Mouse (Mus musculus): Measurements from ENCODE around the gene Ell3. TPM values are rescaled to one million over a fixed set of nuclear protein-coding genes. Genes with fewer than 3 reads are reported as not detected.
A peak's percentile ranks its signal among the peaks of the same experiment; 100 is the strongest.

Ell3 gene
- total and polyA plus RNA-seq, 3 experiments, result not detected

DNA sequence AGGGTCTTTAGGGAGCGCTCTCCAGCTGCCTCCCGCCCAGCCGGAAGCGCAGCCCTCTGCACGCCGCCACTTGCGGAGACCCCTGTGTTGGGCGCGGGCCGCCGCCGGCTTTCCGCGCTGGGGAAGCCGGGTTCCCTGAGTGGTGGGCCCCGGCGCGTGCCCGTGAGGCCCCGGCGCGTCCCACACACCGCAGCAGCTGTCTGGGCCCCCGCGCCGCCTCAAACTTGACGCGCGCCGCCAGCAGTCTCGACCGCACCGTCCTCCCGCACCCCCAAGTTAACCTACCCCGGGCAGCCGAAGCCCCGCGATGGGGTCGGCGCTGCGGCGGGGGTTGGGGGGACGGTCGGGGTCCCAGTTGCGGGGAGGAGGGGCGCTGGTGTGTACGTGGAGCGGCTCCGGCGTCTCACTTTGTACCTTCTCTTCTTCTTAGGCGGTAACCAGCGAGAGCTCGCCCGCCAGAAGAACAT lies 5.5 kb upstream of the Ell3 start:
- 0 out of 2 replicates have a peak, but pooled peaks have one; percentile 27 for TF ChIP-seq UBTF (IDR thresholded peaks at IDR 0.05; ENCODE audit: borderline replicate concordance, insufficient read depth, low read depth, low read length)
- no peak for TF ChIP-seq E2F4 (IDR thresholded peaks at IDR 0.05; ENCODE audit: borderline replicate concordance, low read depth, low read length)
- TF ChIP-seq MXI1 (IDR thresholded peaks at IDR 0.05; ENCODE audit: low read depth, low read length), result no peak
- no peak for TF ChIP-seq CHD2 (IDR thresholded peaks at IDR 0.05; ENCODE audit: low read length)
- TF ChIP-seq SIN3A (IDR thresholded peaks at IDR 0.05; ENCODE audit: low read length), result peak; percentile 36; the same call in 1 of the 2 replicates
- TF ChIP-seq ELF1 (IDR thresholded peaks at IDR 0.05; ENCODE audit: low read depth, low read length), result no peak

DNA sequence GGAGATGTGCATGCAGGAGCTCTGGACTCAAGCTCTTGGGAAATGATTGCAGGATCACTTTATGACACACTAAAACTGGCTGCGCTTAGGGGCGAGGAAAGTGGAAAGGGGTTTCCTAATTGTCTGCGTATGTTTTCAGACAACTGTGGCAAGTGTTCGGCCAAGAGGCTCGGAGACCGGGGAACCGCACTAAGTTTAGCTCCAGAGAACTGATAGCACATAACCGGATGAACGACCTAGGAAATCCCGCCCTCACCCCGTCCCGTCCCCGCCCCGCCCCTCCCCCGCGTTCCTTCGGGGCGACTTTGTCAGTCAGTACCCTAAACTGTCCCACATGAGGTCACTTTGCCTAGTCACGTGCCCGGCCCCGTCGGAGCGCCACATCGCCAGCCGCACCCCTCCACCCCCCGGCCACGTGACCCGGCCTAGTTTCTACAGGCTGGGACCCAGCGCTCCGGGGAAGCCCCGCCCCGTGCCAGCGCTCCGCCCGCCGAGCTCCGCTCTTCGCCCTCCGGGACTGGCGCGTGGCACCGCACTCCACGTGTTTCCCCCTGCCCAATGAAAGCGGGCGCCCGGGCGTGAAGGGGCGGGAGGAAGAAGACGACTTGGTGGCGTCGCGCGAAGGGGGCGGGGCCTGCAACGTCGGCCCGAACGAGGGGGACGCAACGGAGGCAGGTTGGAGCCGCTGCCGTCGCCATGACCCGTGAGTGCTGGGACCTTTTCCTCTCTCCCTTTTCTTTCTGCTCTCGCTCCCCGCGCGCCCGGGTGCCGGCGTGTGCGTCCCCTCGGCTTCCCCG lies 4.9 kb upstream of the Ell3 start, which contains the start of gene Serf2:
Serf2 (plus strand) TSS at position 457 of the 797 bp plus-strand sequence.
- peaks cover 0 to 30% of the 10 kb centered on the region in 2 experiments; a peak in 2 of 4 replicates for H3K36me3 ChIP-seq (ENCODE audit: control insufficient read depth in 1 of 2, insufficient read depth in 2 of 2, low read length in 2 of 2)
- peaks cover 18 to 39% of the 10 kb centered on the region in 2 experiments for H3K4me1 ChIP-seq (ENCODE audit: control insufficient read depth in 1 of 2, insufficient read depth in 2 of 2, low read length in 2 of 2)
- H3K79me2 ChIP-seq (ENCODE audit: control insufficient read depth, insufficient read depth, low read length, poor library complexity), result peaks cover 19% of the 10 kb centered on the region
- TF ChIP-seq BHLHE40 (IDR thresholded peaks at IDR 0.05; ENCODE audit: borderline replicate concordance, low read depth, low read length) (peak; percentile 97), ZMIZ1 (IDR thresholded peaks at IDR 0.05; ENCODE audit: low read depth, low read length) (peak; percentile 76), MYC (IDR thresholded peaks at IDR 0.05; ENCODE audit: low read depth, low read length) (peak; percentile 33; the same call in 1 of the 2 replicates), CHD2 (IDR thresholded peaks at IDR 0.05; ENCODE audit: low read length) (no peak), TBP (IDR thresholded peaks at IDR 0.05; ENCODE audit: low read depth, low read length) (0 out of 2 replicates have a peak, but pooled peaks have one; percentile 50), HCFC1 (IDR thresholded peaks at IDR 0.05; ENCODE audit: low read depth, low read length) (peak; percentile 73), POLR2AphosphoS2 (IDR thresholded peaks at IDR 0.05; ENCODE audit: low read length) (peak; percentile 82), MXI1 (IDR thresholded peaks at IDR 0.05; ENCODE audit: low read depth, low read length) (peak; percentile 93), TCF12 (IDR thresholded peaks at IDR 0.05; ENCODE audit: low read depth, low read length) (0 out of 2 replicates have a peak, but pooled peaks have one; percentile 16), ETS1 (IDR thresholded peaks at IDR 0.05; ENCODE audit: low read depth, low read length) (peak; percentile 86), USF2 (IDR thresholded peaks at IDR 0.05; ENCODE audit: borderline replicate concordance in 1 of 2, insufficient read depth in 1 of 2, low read depth in 1 of 2, low read length in 2 of 2) (peak; percentile 89 to 97), POLR2AphosphoS5 (IDR thresholded peaks at IDR 0.05; ENCODE audit: borderline replicate concordance, low read depth, low read length) (no peak), SIN3A (IDR thresholded peaks at IDR 0.05; ENCODE audit: low read length) (peak; percentile 39; the same call in 1 of the 2 replicates), EP300 (IDR thresholded peaks at IDR 0.05; ENCODE audit: low read depth in 1 of 2, low read length in 2 of 2) (0 out of 4 replicates have a peak, but pooled peaks of 1 of the 2 experiments have one; percentile 21), MAFK (IDR thresholded peaks at IDR 0.05; ENCODE audit: borderline replicate concordance, low read depth, low read length) (no peak), USF1 (IDR thresholded peaks at IDR 0.05; ENCODE audit: low read depth, low read length) (peak; percentile 99), NELFE (IDR thresholded peaks at IDR 0.05; ENCODE audit: low read depth, low read length) (peak; percentile 89), MAX (IDR thresholded peaks at IDR 0.05; ENCODE audit: low read length) (peak; percentile 97), ZNF384 (IDR thresholded peaks at IDR 0.05; ENCODE audit: low read depth, low read length) (no peak), POLR2A (IDR thresholded peaks at IDR 0.05; ENCODE audit: control insufficient read depth in 1 of 2, insufficient read depth in 1 of 2, low read depth in 1 of 2, low read length in 2 of 2, poor library complexity in 1 of 2) (peak; percentile 90 to 91), ELF1 (IDR thresholded peaks at IDR 0.05; ENCODE audit: low read depth, low read length) (0 out of 2 replicates have a peak, but pooled peaks have one; percentile 10)
- H3K27ac ChIP-seq (ENCODE audit: control insufficient read depth, low read depth, low read length), result peak within 1 kb of the TSS; percentile 90
- H3K9ac ChIP-seq (ENCODE audit: control insufficient read depth, low read depth, low read length, poor library complexity, severe bottlenecking), result peak within 1 kb of the TSS; percentile 84
- H3K27me3 ChIP-seq (ENCODE audit: control insufficient read depth in 1 of 2, insufficient read depth in 2 of 2, low read length in 2 of 2), result no peaks in the 10 kb centered on the region
- no peaks in the 10 kb centered on the region for H3K9me3 ChIP-seq (replicated peaks; ENCODE audit: insufficient read depth, low read length)
- DNase-seq (ENCODE audit: low read depth, low spot score), result peak; percentile 99
- peak within 1 kb of the TSS; percentile 82 to 89 for H3K4me3 ChIP-seq (ENCODE audit: control insufficient read depth in 1 of 2, insufficient read depth in 1 of 2, low read depth in 2 of 2, low read length in 2 of 2)

More for the DNA sequence above, 5.5 kb upstream of the Ell3 start:
- H3K36me3 ChIP-seq (ENCODE audit: control insufficient read depth in 1 of 2, insufficient read depth in 2 of 2, low read length in 2 of 2), result peaks cover 0 to 30% of the 10 kb centered on the region in 2 experiments; a peak in 2 of 4 replicates
- no peaks in the 10 kb centered on the region for H3K27me3 ChIP-seq (ENCODE audit: control insufficient read depth in 1 of 2, insufficient read depth in 2 of 2, low read length in 2 of 2)
- peak overlapping the region; percentile 79 for H3K27ac ChIP-seq (ENCODE audit: control insufficient read depth, low read depth, low read length)
- peaks cover 18 to 35% of the 10 kb centered on the region in 2 experiments for H3K4me1 ChIP-seq (ENCODE audit: control insufficient read depth in 1 of 2, insufficient read depth in 2 of 2, low read length in 2 of 2)
- peaks cover 19% of the 10 kb centered on the region for H3K79me2 ChIP-seq (ENCODE audit: control insufficient read depth, insufficient read depth, low read length, poor library complexity)
- H3K9ac ChIP-seq (ENCODE audit: control insufficient read depth, low read depth, low read length, poor library complexity, severe bottlenecking), result peak overlapping the region; percentile 84
- H3K4me3 ChIP-seq (ENCODE audit: control insufficient read depth in 1 of 2, insufficient read depth in 1 of 2, low read depth in 2 of 2, low read length in 2 of 2), result peak overlapping the region; percentile 82 to 89
- no peaks in the 10 kb centered on the region for H3K9me3 ChIP-seq (replicated peaks; ENCODE audit: insufficient read depth, low read length)
- no peak for DNase-seq (ENCODE audit: low read depth, low spot score)

Data from MEL (cell line).